Mouse (Mus musculus): ENCODE results near the gene Psma3. TPM values are rescaled to one million over a fixed set of nuclear protein-coding genes. Genes with fewer than 3 reads are reported as not detected.
A peak's percentile ranks its signal among the peaks of the same experiment; 100 is the strongest.

The Psma3 gene
- total and polyA plus RNA-seq, 2 experiments from 2014 or later: 99.7 to 533 TPM

GRCm38 (mm10) chr12:71000344-71000743 lies 25.9 kb downstream of the Psma3 start:
- DNase-seq (ENCODE audit: low spot score) (no peak), ATAC-seq (no peak)
- no peaks in the 10 kb centered on the region for H3K9me3 ChIP-seq (ENCODE audit: low read length)
- no peak overlapping the region for H3K4me3 ChIP-seq (ENCODE audit: low read length)
- no peak for TF ChIP-seq CTCF (IDR thresholded peaks at IDR 0.05; ENCODE audit: low read depth)
- H3K4me1 ChIP-seq (ENCODE audit: insufficient read depth, low read length): no peaks in the 10 kb centered on the region
- H3K27me3 ChIP-seq (ENCODE audit: insufficient read depth, low read length): no peaks in the 10 kb centered on the region
- H3K4me2 ChIP-seq (ENCODE audit: low read depth, low read length): no peak overlapping the region
- no peak overlapping the region for H3K9ac ChIP-seq (replicated peaks; ENCODE audit: low read length)
- no peak overlapping the region for H3K27ac ChIP-seq
- peaks cover 30% of the 10 kb centered on the region for H3K36me3 ChIP-seq (ENCODE audit: insufficient read depth, low read length)
- WGBS: 82% methylated on average over 1 of the region's 1 CpGs

GRCm38 (mm10) chr12:71001456-71001855 lies 27.0 kb downstream of the Psma3 start:
- ATAC-seq: no peak
- Histone ChIP-seq H3K4me3 (ENCODE audit: low read length) (no peak overlapping the region), H3K4me2 (ENCODE audit: low read depth, low read length) (no peak overlapping the region), H3K27me3 (ENCODE audit: insufficient read depth, low read length) (no peaks in the 10 kb centered on the region), H3K4me1 (ENCODE audit: insufficient read depth, low read length) (no peaks in the 10 kb centered on the region), H3K36me3 (ENCODE audit: insufficient read depth, low read length) (peaks cover 30% of the 10 kb centered on the region), H3K9me3 (ENCODE audit: low read length) (no peaks in the 10 kb centered on the region), H3K27ac (peak overlapping the region; percentile 8; the same call in 1 of the 2 replicates), H3K9ac (replicated peaks; ENCODE audit: low read length) (no peak overlapping the region)
- 49% methylated on average over 6 of the region's 6 CpGs for WGBS
- DNase-seq (ENCODE audit: low spot score): peak; percentile 8
- no peak for TF ChIP-seq CTCF (IDR thresholded peaks at IDR 0.05; ENCODE audit: low read depth)

- peaks cover 36% of the 10 kb centered on the region for H3K36me3 ChIP-seq (ENCODE audit: insufficient read depth, low read length)
- ATAC-seq (no peak), DNase-seq (ENCODE audit: low spot score) (no peak)
- no peaks in the 10 kb centered on the region for H3K4me1 ChIP-seq (ENCODE audit: insufficient read depth, low read length)
- no peaks in the 10 kb centered on the region for H3K27me3 ChIP-seq (ENCODE audit: insufficient read depth, low read length)
- no peak for TF ChIP-seq CTCF (IDR thresholded peaks at IDR 0.05; ENCODE audit: low read depth)
- H3K4me3 ChIP-seq (ENCODE audit: low read length): no peak overlapping the region
- 87% methylated on average over 5 of the region's 6 CpGs for WGBS
- H3K9me3 ChIP-seq (ENCODE audit: low read length): no peaks in the 10 kb centered on the region
- no peak overlapping the region for H3K27ac ChIP-seq
- H3K9ac ChIP-seq (replicated peaks; ENCODE audit: low read length): no peak overlapping the region
- H3K4me2 ChIP-seq (ENCODE audit: low read depth, low read length): no peak overlapping the region
These were observed 29.5 kb downstream of the Psma3 start for GRCm38 (mm10) chr12:71003760-71004426.

GRCm38 (mm10) chr12:71006141-71006540 lies 31.7 kb downstream of the Psma3 start:
- H3K27me3 ChIP-seq (ENCODE audit: insufficient read depth, low read length): no peaks in the 10 kb centered on the region
- TF ChIP-seq CTCF (IDR thresholded peaks at IDR 0.05; ENCODE audit: low read depth): no peak
- no peaks in the 10 kb centered on the region for H3K9me3 ChIP-seq (ENCODE audit: low read length)
- ATAC-seq: no peak
- H3K4me3 ChIP-seq (ENCODE audit: low read length): no peak overlapping the region
- no peak overlapping the region for H3K27ac ChIP-seq
- no peak overlapping the region for H3K9ac ChIP-seq (replicated peaks; ENCODE audit: low read length)
- H3K36me3 ChIP-seq (ENCODE audit: insufficient read depth, low read length): peaks cover 34% of the 10 kb centered on the region
- DNase-seq (ENCODE audit: low spot score): no peak
- H3K4me2 ChIP-seq (ENCODE audit: low read depth, low read length): no peak overlapping the region
- H3K4me1 ChIP-seq (ENCODE audit: insufficient read depth, low read length): no peaks in the 10 kb centered on the region
- 92% methylated on average over 6 of the region's 6 CpGs for WGBS

GRCm38 (mm10) chr12:71006901-71007300 lies 32.5 kb downstream of the Psma3 start:
- H3K4me3 ChIP-seq (ENCODE audit: low read length): no peak overlapping the region
- ATAC-seq (no peak), DNase-seq (ENCODE audit: low spot score) (no peak)
- H3K27ac ChIP-seq: no peak overlapping the region
- no peak overlapping the region for H3K9ac ChIP-seq (replicated peaks; ENCODE audit: low read length)
- H3K27me3 ChIP-seq (ENCODE audit: insufficient read depth, low read length): no peaks in the 10 kb centered on the region
- H3K9me3 ChIP-seq (ENCODE audit: low read length): no peaks in the 10 kb centered on the region
- no peak for TF ChIP-seq CTCF (IDR thresholded peaks at IDR 0.05; ENCODE audit: low read depth)
- no peak overlapping the region for H3K4me2 ChIP-seq (ENCODE audit: low read depth, low read length)
- H3K36me3 ChIP-seq (ENCODE audit: insufficient read depth, low read length): peaks cover 34% of the 10 kb centered on the region
- 87% methylated on average over 7 of the region's 7 CpGs for WGBS
- no peaks in the 10 kb centered on the region for H3K4me1 ChIP-seq (ENCODE audit: insufficient read depth, low read length)

- TF ChIP-seq CTCF (IDR thresholded peaks at IDR 0.05; ENCODE audit: low read depth): no peak
- WGBS: 65% methylated on average over 4 of the region's 4 CpGs
- Histone ChIP-seq H3K4me2 (ENCODE audit: low read depth, low read length) (no peak overlapping the region), H3K27ac (no peak overlapping the region), H3K9ac (replicated peaks; ENCODE audit: low read length) (no peak overlapping the region), H3K27me3 (ENCODE audit: insufficient read depth, low read length) (no peaks in the 10 kb centered on the region), H3K4me1 (ENCODE audit: insufficient read depth, low read length) (no peaks in the 10 kb centered on the region), H3K4me3 (ENCODE audit: low read length) (no peak overlapping the region), H3K9me3 (ENCODE audit: low read length) (no peaks in the 10 kb centered on the region), H3K36me3 (ENCODE audit: insufficient read depth, low read length) (peaks cover 35% of the 10 kb centered on the region)
- DNase-seq (ENCODE audit: low spot score) (no peak), ATAC-seq (no peak)
These were observed 35.3 kb downstream of the Psma3 start for GRCm38 (mm10) chr12:71009769-71010168.

GRCm38 (mm10) chr12:71014845-71015362 lies 40.5 kb downstream of the Psma3 start:
- Histone ChIP-seq H3K27me3 (ENCODE audit: insufficient read depth, low read length) (no peaks in the 10 kb centered on the region), H3K9me3 (ENCODE audit: low read length) (no peaks in the 10 kb centered on the region), H3K4me1 (ENCODE audit: insufficient read depth, low read length) (no peaks in the 10 kb centered on the region), H3K4me2 (ENCODE audit: low read depth, low read length) (peak overlapping the region; percentile 81), H3K9ac (replicated peaks; ENCODE audit: low read length) (peak overlapping the region; percentile 83), H3K4me3 (ENCODE audit: low read length) (peak overlapping the region; percentile 84), H3K27ac (peak overlapping the region; percentile 93), H3K36me3 (ENCODE audit: insufficient read depth, low read length) (peaks cover 7% of the 10 kb centered on the region; the same call in 1 of the 2 replicates)
- no peak for TF ChIP-seq CTCF (IDR thresholded peaks at IDR 0.05; ENCODE audit: low read depth)
- DNase-seq (ENCODE audit: low spot score) (peak; percentile 53), ATAC-seq (peak; percentile 76)
- WGBS: under 1% methylated on average over 32 of the region's 32 CpGs
